Mouse (Mus musculus) skeletal muscle tissue, adult 2 months (tissue): ENCODE measurements at regions not wholly inside any gene's neighbourhood (a gene's known extent, or its start where the extent isn't known, plus 50 kb on each side); places are given as distances from the start of the nearest gene placed in this dataset.

Experiments used
- DNase-seq: peaks from one replicate; pipeline ENCODE4 v3.0.0-alpha.2; 2012; ENCODE audit warnings: low read depth, low spot score

GRCm38 (mm10) chr2:180404168-180404567, 51.9 kb upstream of the Slco4a1 start:
- no peak for DNase-seq

- peak; percentile 65 for DNase-seq
Observed at GRCm38 (mm10) chr2:180403621-180404020, 52.4 kb upstream of the Slco4a1 start.

GRCm38 (mm10) chr2:180402851-180403459, 53.1 kb upstream of the Slco4a1 start:
- DNase-seq, result peak; percentile 84

DNA sequence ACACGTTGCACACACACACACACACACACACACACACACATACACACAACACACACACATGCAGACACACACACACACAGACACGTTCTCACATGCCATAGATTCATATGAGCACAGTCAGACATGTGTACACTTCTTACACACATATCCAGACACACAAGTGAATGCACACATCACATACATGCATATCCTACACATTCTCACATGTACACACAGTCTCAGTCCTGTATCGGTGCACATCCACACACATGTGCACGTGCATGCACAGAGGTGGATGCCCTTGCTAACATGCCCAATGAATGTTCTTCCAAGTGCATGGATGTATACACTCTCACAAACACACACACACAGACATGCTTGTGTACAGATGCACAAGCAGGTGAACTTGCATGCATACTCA, 53.6 kb upstream of the Slco4a1 start:
- DNase-seq, result no peak

GRCm38 (mm10) chr2:180401409-180402391, 54.3 kb upstream of the Slco4a1 start:
- peak; percentile 90 for DNase-seq

GRCm38 (mm10) chr2:180400514-180401019, 55.5 kb upstream of the Slco4a1 start:
- DNase-seq, result no peak

- DNase-seq, result peak; percentile 98
Observed at GRCm38 (mm10) chr2:180399651-180400513, 56.2 kb upstream of the Slco4a1 start.

GRCm38 (mm10) chr2:180398851-180399447, 57.1 kb upstream of the Slco4a1 start:
- peak; percentile 81 for DNase-seq

DNA sequence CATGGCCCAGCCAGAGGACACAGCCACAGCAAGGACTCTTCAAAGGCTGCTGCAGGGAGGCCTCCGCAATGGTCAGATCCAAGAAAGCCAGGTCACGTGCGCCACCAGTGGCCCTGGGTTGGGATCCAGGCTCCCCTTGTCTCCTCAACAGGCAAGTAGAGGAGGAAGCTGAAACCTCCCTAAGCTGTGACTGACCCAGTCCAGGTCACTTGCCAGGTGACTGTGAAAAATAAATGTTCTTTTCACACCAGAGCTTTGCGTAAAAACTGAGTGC, 57.6 kb upstream of the Slco4a1 start:
- no peak for DNase-seq

DNA sequence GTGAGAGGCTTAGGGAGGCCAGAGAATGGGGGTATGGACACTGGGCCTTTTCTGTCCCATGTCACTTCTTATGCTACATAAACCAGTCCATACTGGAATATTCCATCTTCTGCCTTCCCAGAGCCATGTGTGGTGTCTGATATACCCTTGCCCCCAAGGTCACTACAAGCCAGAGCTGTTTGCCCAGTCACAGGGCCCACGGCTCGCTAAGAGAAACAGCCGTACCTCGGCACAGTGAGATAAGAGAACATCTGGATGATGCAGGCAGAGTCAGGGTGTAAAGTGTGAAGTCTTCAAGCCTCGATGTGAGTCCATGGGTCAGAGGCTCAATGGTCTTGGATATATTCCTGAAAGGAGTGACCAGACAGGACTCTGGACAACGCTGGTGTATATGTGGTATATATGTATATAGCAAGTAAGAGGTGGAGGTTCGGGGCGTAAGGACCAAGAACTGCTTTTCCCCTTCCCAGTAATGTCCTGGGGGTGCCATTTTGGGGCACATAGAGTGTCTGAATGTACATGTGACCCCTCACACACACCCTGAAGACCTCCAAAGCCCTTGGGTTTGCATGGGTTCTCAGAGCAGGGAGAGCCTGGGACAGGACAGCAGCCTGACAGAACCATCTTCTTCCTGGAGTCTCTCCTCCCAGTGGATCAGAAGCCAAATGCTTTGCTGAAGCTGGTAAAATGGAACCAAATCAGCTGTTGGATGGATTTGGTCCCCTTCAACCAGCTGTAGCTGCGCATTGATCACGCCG, 58.1 kb upstream of the Slco4a1 start:
- peak; percentile 68 for DNase-seq

- DNase-seq, result peak; percentile 69
Observed at GRCm38 (mm10) chr2:180396664-180397377, 59.2 kb upstream of the Slco4a1 start.

DNA sequence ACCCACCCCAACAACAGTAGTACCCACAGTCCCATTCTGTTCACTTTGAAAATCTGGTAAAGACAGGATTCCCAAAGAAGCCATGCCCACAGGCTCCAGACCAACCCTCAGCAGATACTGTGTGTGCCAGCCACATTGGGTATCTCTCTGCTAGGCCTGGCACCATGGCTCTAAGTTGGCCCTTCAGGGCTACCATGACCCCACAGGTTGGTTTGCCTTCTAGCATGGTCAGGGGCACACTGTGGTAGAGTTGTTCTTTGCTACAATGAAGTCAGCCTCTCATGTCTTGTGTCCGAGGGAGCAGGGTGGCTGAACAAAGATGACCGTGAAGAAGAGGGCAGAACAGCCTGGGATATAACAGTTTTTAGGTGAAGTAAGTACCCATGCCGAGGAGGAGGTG, 59.8 kb upstream of the Slco4a1 start:
- DNase-seq, result peak; percentile 50

- peak; percentile 55 for DNase-seq
Observed at GRCm38 (mm10) chr2:180395279-180396034, 60.6 kb upstream of the Slco4a1 start.

DNA sequence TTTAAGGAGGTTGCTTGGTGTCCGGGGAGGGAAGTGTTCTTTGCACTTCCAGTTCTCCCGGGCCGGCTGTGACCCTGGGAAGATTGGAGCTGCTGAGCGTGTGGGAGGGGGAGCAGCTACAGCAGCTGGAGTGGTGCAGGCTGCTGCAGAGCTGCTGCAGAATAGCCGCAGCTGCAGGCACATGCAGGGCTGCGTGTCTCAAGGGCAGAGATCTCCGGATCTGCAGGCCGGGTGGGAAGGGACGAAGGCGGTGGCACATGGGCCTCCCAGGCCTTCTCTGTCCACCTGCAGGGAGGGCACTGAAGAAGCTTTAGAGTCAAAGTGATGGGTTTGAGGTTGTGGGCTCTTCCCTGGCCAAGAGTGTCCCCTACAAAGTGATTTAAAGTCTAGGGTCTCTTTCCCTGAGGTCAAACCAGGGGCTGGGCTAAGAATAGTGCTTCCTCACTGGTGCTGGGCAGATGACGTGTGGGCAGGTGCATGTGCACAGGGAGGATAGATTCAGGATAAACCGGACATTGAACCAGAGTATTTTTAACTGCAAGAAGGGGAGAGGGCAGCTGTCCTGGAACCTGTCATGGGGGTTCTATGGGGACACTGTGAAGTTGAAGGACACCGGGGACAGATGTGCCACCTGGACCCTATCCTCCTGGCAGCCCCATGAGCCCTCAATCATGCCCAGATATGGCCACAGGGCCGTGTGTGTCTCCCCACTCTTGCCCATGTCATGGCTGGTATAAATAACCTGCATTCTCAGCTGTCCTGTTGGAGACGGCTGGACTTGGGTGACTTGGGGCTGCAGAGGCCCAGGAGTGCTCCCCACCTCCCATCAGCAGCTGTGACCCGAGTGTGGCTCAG, 58.6 kb upstream of the Gata5 start:
- DNase-seq, result peak; percentile 91

DNA sequence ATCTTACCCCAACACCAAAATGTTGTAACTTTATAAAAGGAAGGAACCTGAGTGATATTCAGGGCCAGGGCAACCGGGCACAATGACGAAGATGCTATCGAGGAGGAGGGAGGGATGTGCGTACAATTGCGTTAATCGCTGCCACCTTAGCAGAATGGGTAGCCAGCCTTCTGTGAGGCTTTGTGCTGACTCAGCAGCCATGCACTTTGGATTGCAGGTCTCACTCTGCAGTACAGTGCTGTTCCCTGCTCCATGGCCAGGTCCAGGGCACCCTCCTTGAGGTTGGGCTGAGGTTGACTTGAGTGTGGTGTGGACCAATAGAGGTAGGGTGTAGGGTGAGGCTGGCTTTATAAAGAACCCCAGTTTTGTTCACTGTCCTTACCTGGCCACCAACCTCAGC, 57.8 kb upstream of the Gata5 start:
- DNase-seq, result peak; percentile 77

DNA sequence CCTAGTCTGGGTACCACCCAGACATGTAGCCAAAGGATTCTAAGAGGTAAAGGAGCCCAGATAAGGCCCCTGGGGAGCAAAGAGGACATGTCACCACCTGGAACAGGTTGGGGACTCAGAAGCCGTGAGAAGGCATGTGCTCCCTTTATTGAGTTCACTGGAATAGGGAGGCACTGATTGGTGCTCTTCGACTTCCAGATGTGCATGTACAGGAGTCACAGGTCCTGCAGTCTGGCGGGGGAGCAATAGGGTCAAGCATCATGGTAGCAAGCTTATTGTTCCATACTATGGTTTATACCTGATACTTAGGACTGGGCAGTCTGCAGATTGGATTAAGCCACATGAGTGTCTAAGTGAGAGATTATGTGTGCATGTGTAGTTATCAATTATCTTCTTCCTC, 56.9 kb upstream of the Gata5 start:
- DNase-seq, result peak; percentile 61

DNA sequence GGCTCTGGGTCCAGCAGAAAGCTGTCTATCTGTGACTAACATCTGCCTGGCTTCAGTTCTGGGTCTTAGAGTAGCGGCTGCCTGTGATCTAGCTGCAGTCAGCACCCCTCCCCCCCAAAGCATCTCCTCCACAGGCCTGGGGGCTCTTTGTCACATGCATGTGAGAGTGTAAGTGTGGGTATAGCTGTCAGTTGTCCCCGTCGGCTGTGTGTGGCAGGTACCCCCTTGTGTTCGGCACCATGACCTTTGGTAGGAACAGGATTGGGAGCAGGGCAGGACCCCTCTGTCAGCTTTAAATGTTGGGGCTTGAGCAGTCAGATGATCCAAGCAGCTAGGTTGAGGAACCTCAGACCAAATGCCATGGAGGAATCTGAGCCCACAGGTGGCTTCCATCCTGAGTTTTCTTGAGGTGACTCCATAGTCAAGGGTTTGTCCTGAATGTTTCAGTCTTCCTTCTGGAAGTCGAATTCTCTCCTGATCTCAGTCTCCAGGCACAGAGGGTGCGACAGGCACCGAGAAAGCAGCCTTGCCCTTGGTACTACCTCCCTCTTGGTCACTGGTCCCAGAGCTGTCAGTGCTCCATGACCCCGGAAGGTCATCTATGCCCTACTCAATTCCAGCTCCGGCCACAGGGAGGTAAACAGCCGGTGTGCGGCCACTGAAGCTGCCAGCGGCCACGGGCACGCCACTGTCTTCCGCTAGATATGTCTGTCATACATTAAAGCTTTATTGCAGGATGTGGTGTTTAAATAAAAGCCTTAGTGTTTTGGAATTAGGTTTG, 55.9 kb upstream of the Gata5 start:
- peak; percentile 60 for DNase-seq

DNA sequence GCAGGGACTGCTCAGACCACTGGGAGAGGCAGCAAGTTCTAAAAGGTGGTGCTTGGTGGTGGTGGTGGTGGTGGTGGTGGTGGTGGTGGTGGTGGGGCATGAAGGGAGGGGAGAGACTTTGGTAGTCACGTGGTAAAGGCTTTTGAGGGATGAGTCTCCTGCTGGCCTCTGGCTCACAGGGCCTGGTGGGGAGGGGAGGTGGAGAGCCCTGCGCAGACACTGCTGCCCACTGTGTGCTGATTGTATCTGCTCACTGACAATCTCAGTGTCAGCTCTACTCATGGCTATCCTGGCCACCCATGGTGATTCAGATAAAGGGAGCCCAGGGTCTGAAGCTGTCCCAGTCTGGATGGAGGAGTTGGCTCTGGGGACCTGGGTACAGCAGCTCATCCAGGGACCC, 55.0 kb upstream of the Gata5 start:
- DNase-seq, result peak; percentile 57
